9 mouse cellular contexts compared by ENCODE assay signal in the genomic region with DNA sequence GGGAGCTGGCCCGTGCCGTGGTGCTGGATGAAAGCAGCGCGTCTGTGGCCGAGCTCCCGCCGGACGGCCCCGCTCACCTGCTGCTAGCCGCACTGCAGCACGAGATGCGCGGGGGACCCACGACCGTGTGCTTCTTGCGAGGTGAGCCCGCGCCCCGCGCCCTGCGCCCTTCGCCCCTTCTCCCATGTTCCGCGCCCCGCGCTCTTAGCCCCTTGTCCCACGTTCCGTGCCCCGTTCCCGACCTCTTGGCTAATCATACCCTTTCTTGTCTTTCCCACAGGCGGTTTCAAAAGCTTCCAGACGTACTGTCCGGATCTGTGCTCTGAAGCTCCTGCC. TPM values are rescaled to one million over a fixed set of nuclear protein-coding genes. Genes with fewer than 3 reads are reported as not detected.
A peak's percentile ranks its signal among the peaks of the same experiment; 100 is the strongest.
DNase-seq lines count a peak whose midpoint lies in the region; ATAC-seq and TF ChIP-seq lines count a peak whose summit lies in the region.
"Had no signal": no experiment of that assay in that cellular context is flagged by ENCODE, and none has a peak within 500 bp of the region (broad histone marks: within the 10 kb centered on the region; RNA-seq: fewer than 3 reads in every experiment).

No protein-coding gene starts in this region.

- H3K4me2 ChIP-seq in heart, embryonic 13.5 days, result peak overlapping the region; percentile 91
- H3K4me2 ChIP-seq in forebrain, embryonic 15.5 days (replicated peaks), result peak overlapping the region; percentile 92
- H3K4me2 ChIP-seq in liver, embryonic 15.5 days, result peak overlapping the region; percentile 75

- 1% methylated on average over 33 of the region's 33 CpGs for WGBS in heart, embryonic 13.5 days
- 5% methylated on average over 33 of the region's 33 CpGs for WGBS in forebrain, embryonic 15.5 days
- 1% methylated on average over 33 of the region's 33 CpGs for WGBS in liver, embryonic 15.5 days (ENCODE audit: insufficient replicate concordance)

- H3K36me3 ChIP-seq in heart, embryonic 13.5 days, result no peaks in the 10 kb centered on the region
- H3K36me3 ChIP-seq in ES-E14 (ENCODE audit: control insufficient read depth, insufficient read depth, low read length, poor library complexity, severe bottlenecking), result no peaks in the 10 kb centered on the region
- H3K36me3 ChIP-seq in forebrain, embryonic 15.5 days, result no peaks in the 10 kb centered on the region
- H3K36me3 ChIP-seq in liver, embryonic 15.5 days (replicated peaks), result no peaks in the 10 kb centered on the region

- H3K4me3 ChIP-seq in heart, embryonic 13.5 days, result peak overlapping the region; percentile 68
- peak overlapping the region; percentile 72 to 77 for H3K4me3 ChIP-seq in ES-E14 (ENCODE audit: insufficient read depth in 1 of 2, low read depth in 1 of 2, low read length in 2 of 2, poor library complexity in 1 of 2, severe bottlenecking in 1 of 2)
- peak overlapping the region; percentile 62 for H3K4me3 ChIP-seq in forebrain, embryonic 15.5 days
- H3K4me3 ChIP-seq in liver, embryonic 15.5 days (replicated peaks), result peak overlapping the region; percentile 53

- peaks cover 39% of the 10 kb centered on the region for H3K27me3 ChIP-seq in heart, embryonic 13.5 days (replicated peaks)
- H3K27me3 ChIP-seq in forebrain, embryonic 15.5 days, result peaks cover 33% of the 10 kb centered on the region
- H3K27me3 ChIP-seq in liver, embryonic 15.5 days, result peaks cover 56% of the 10 kb centered on the region

- H3K27ac ChIP-seq in heart, embryonic 13.5 days (replicated peaks), result peak overlapping the region; percentile 74
- H3K27ac ChIP-seq in ES-E14 (ENCODE audit: insufficient read depth, low read depth, low read length, poor library complexity, severe bottlenecking), result no peak overlapping the region
- no peak overlapping the region for H3K27ac ChIP-seq in forebrain, embryonic 15.5 days (replicated peaks)
- H3K27ac ChIP-seq in liver, embryonic 15.5 days (replicated peaks), result no peak overlapping the region

- DNase-seq in heart, adult 9 months (ENCODE audit: low spot score in 2 of 2), result no peak
- DNase-seq in ES-E14 (ENCODE audit: low read depth, low spot score), result no peak
- no peak for DNase-seq in gastrocnemius, postnatal 14 days
- DNase-seq in adrenal gland, adult 18-20 months (ENCODE audit: low spot score in 2 of 2), result no peak
- no peak for DNase-seq in left cerebral cortex, adult 8-10 months (ENCODE audit: low spot score in 2 of 2)

- H3K9ac ChIP-seq in heart, embryonic 13.5 days, result peak overlapping the region; percentile 83
- peak overlapping the region; percentile 72 for H3K9ac ChIP-seq in ES-E14 (ENCODE audit: insufficient read depth, low read depth, low read length, poor library complexity, severe bottlenecking)
- peak overlapping the region; percentile 65 for H3K9ac ChIP-seq in forebrain, embryonic 15.5 days (replicated peaks)
- H3K9ac ChIP-seq in liver, embryonic 15.5 days, result peak overlapping the region; percentile 32; the same call in 1 of the 2 replicates

- intact Hi-C loops in gastrocnemius, postnatal 14 days (cut with DNase I; ENCODE audit: low total_unique reads), result loop anchor here (10.0 kb wide), 1 partner anchor 92 kb away; the partner anchor contains the start of genes Ciao1 and Tmem127

- in situ Hi-C loops in ES-E14 (cut with MboI; ENCODE audit: low sequenced_read_pairs in 2 of 2, unreplicated experiment in 2 of 2), result no loop called here

- no peaks in the 10 kb centered on the region for H3K9me3 ChIP-seq in heart, embryonic 13.5 days
- H3K9me3 ChIP-seq in ES-E14 (ENCODE audit: control insufficient read depth, insufficient read depth, low read depth, low read length), result no peaks in the 10 kb centered on the region
- no peaks in the 10 kb centered on the region for H3K9me3 ChIP-seq in forebrain, embryonic 15.5 days
- no peaks in the 10 kb centered on the region for H3K9me3 ChIP-seq in liver, embryonic 15.5 days (replicated peaks)

- peaks cover 38% of the 10 kb centered on the region for H3K4me1 ChIP-seq in heart, embryonic 13.5 days
- H3K4me1 ChIP-seq in ES-E14 (ENCODE audit: control insufficient read depth in 2 of 2, insufficient read depth in 2 of 2, low read length in 2 of 2, poor library complexity in 1 of 2), result 0 out of 4 replicates have a peak, but pooled peaks cover 0 to 2% of the 10 kb centered on the region in 2 experiments
- peaks cover 8% of the 10 kb centered on the region for H3K4me1 ChIP-seq in forebrain, embryonic 15.5 days
- peaks cover 50% of the 10 kb centered on the region for H3K4me1 ChIP-seq in liver, embryonic 15.5 days (replicated peaks)

- ATAC-seq in heart, embryonic 13.5 days (ENCODE audit: extremely low read depth, insufficient number of reproducible peaks, low FRiP score, low TSS enrichment), result no peak
- no peak for ATAC-seq in forebrain, embryonic 15.5 days (replicated peaks)
- ATAC-seq in liver, embryonic 15.5 days (ENCODE audit: insufficient read depth), result no peak; the same call in 1 of the 2 replicates

TF ChIP-seq in ES-E14, 5 proteins besides CTCF, POLR2A, EP300 and RAD21:
- TF ChIP-seq MAFK (IDR thresholded peaks at IDR 0.05; ENCODE audit: insufficient read depth, low read depth, low read length) (no peak), CHD2 (IDR thresholded peaks at IDR 0.05; ENCODE audit: low read depth, low read length) (no peak), HCFC1 (IDR thresholded peaks at IDR 0.05; ENCODE audit: borderline replicate concordance, insufficient read depth, low read length) (no peak), ZC3H11A (IDR thresholded peaks at IDR 0.05; ENCODE audit: borderline replicate concordance, low read depth, low read length) (no peak), ZNF384 (IDR thresholded peaks at IDR 0.05; ENCODE audit: low read depth, low read length) (no peak)
TF ChIP-seq in ES-E14: peak in this region for 0.

RNA-seq across cellular contexts. Expression of gene Dusp2, which starts 0.5 kb away (rescaled TPM):
- 13.5 and 15.9 TPM in 2 replicates for polyA plus RNA-seq in heart, embryonic 13.5 days (2015; fragmentation: Nextera tagmentation; extraction: Ambion mirVana)
- 1.1 and 1.8 TPM in 2 replicates for total RNA-seq in ES-E14 (2012; rRNA removed)
- 7.4 and 7.7 TPM in 2 replicates for polyA plus RNA-seq in forebrain, embryonic 15.5 days (2015; fragmentation: Nextera tagmentation; extraction: Ambion mirVana)
- polyA plus RNA-seq in liver, embryonic 15.5 days (2015; fragmentation: Nextera tagmentation; extraction: Ambion mirVana), result 2.6 and 2.9 TPM in 2 replicates
- 1 to 10 TPM; 1.6 TPM for total RNA-seq in gastrocnemius, postnatal 14 days (2021)
- 1 to 10 TPM in 1 of 2 experiments, under 1 TPM in 1; 0.66 to 2.0 TPM for total RNA-seq in adrenal gland, adult 18-20 months (2021)
- 1 to 10 TPM; 2.4 to 3.3 (median 2.5) TPM for total RNA-seq in left cerebral cortex, adult 8-10 months (2022)

RNA-seq across cellular contexts. Expression of gene Astl, which starts 2.0 kb away (rescaled TPM):
- polyA plus RNA-seq in heart, embryonic 13.5 days (2015; fragmentation: Nextera tagmentation; extraction: Ambion mirVana), result not detected in 2 replicates
- not detected in 2 replicates for total RNA-seq in ES-E14 (2012; rRNA removed)
- polyA plus RNA-seq in forebrain, embryonic 15.5 days (2015; fragmentation: Nextera tagmentation; extraction: Ambion mirVana), result not detected in 2 replicates
- polyA plus RNA-seq in liver, embryonic 15.5 days (2015; fragmentation: Nextera tagmentation; extraction: Ambion mirVana), result 0.03 TPM in 1 of 2 replicates, not detected in the other
- not detected for total RNA-seq in gastrocnemius, postnatal 14 days (2021)
- not detected for total RNA-seq in adrenal gland, adult 18-20 months (2021)
- not detected for total RNA-seq in left cerebral cortex, adult 8-10 months (2022)
- polyA plus RNA-seq: gonadal fat pad, adult 2 months had no signal

RNA-seq across cellular contexts. Expression of gene Adra2b, which starts 26.5 kb away (rescaled TPM):
- 1.6 and 1.8 TPM in 2 replicates for polyA plus RNA-seq in heart, embryonic 13.5 days (2015; fragmentation: Nextera tagmentation; extraction: Ambion mirVana)
- 0.90 and 1.5 TPM in 2 replicates for total RNA-seq in ES-E14 (2012; rRNA removed)
- polyA plus RNA-seq in forebrain, embryonic 15.5 days (2015; fragmentation: Nextera tagmentation; extraction: Ambion mirVana), result 0.88 and 1.00 TPM in 2 replicates
- 21.7 and 24.0 TPM in 2 replicates for polyA plus RNA-seq in liver, embryonic 15.5 days (2015; fragmentation: Nextera tagmentation; extraction: Ambion mirVana)
- 1 to 10 TPM; 1.2 to 2.4 TPM for total RNA-seq in gastrocnemius, postnatal 14 days (2021)
- total RNA-seq in adrenal gland, adult 18-20 months (2021), result 1 to 10 TPM; 1.1 to 1.9 TPM
- 1 to 10 TPM in 2 of 4 experiments, under 1 TPM in 2; 0.96 to 1.2 (median 1.0) TPM for total RNA-seq in left cerebral cortex, adult 8-10 months (2022)

Comparison
In these comparisons a context has a peak if more than half of its experiments do, and no peak if none do; other contexts are left out.
1. H3K9ac ChIP-seq: peak in every context shown above with its lines; median percentile 83 in heart, embryonic 13.5 days; 72 in ES-E14; 65 in forebrain, embryonic 15.5 days; 32 in liver, embryonic 15.5 days.